Mouse (Mus musculus) hindbrain, embryonic 10.5 days (tissue): ENCODE data around the gene S1pr5. TPM values are rescaled to one million over a fixed set of nuclear protein-coding genes. Genes with fewer than 3 reads are reported as not detected.
"Not testable (repeated sequence)": the region's sequence is repeated elsewhere in the genome, so short reads cannot be mapped to it uniquely, and the experiment has no call there.

Experiments
- DNase-seq: peaks from one replicate; pipeline ENCODE4 v3.0.0-alpha.2; 2017; ENCODE audit warnings: low spot score
- H3K27ac ChIP-seq: fragments of 300-500 bp; sonication (generic); 2 replicates; pipeline ENCODE4 v1.5.1; 2016; ENCODE audit warnings: mild to moderate bottlenecking, moderate library complexity
- H3K27me3 ChIP-seq: fragments of 300-500 bp; sonication (generic); 2 replicates; pipeline ENCODE4 v1.6.1; 2016; ENCODE audit warnings: mild to moderate bottlenecking; ENCODE audit not compliant: poor library complexity, insufficient read depth, severe bottlenecking
- H3K36me3 ChIP-seq: fragments of 300-500 bp; sonication (generic); 2 replicates; pipeline ENCODE4 v1.6.1; 2016; ENCODE audit warnings: mild to moderate bottlenecking, moderate library complexity
- H3K4me1 ChIP-seq: fragments of 300-500 bp; sonication (generic); replicated peaks from 2 replicates; pipeline ENCODE4 v1.6.1; 2016; ENCODE audit warnings: mild to moderate bottlenecking
- H3K4me3 ChIP-seq: fragments of 300-500 bp; sonication (generic); 2 replicates; pipeline ENCODE4 v1.5.1; 2016; ENCODE audit warnings: mild to moderate bottlenecking, moderate library complexity
- H3K9me3 ChIP-seq: fragments of 300-500 bp; sonication (generic); 2 replicates; pipeline ENCODE4 v1.6.1; 2016; ENCODE audit warnings: mild to moderate bottlenecking, moderate library complexity
- WGBS: fragments of 180-500 bp; shearing (Covaris S2); methylation state at CpG from one replicate; pipeline ENCODE4 v1.1.7; 2016; 5-methylcytosine and 5-hydroxymethylcytosine counted together
- polyA plus RNA-seq: library from polyadenylated mRNA; unstranded; fragments of >200 nt; fragmentation: Nextera tagmentation; extraction: Ambion mirVana; gene quantifications from 2 replicates; pipeline ENCODE4 v1.2.1, GENCODE M21; 2016

Gene S1pr5
- 0.20 and 0.35 TPM in 2 replicates for polyA plus RNA-seq

GRCm38 (mm10) chr9:21248326-21248725 is at the start of gene S1pr5:
S1pr5 (minus strand) TSS chr9:21248443.
- peak within 1 kb of the TSS; percentile 34 for H3K4me3 ChIP-seq
- 2% methylated on average over 30 of the region's 30 CpGs for WGBS
- no peak within 1 kb of the TSS for H3K27ac ChIP-seq
- peak; percentile 29 for DNase-seq
- H3K4me1 ChIP-seq, result peaks cover 36% of the 10 kb centered on the region
- H3K27me3 ChIP-seq, result peaks cover 95% of the 10 kb centered on the region
- H3K36me3 ChIP-seq, result no peaks in the 10 kb centered on the region
- H3K9me3 ChIP-seq, result no peaks in the 10 kb centered on the region

- H3K4me3 ChIP-seq, result no peak overlapping the region
- peak overlapping the region; percentile 66 for H3K27ac ChIP-seq
- 91% methylated on average over 3 of the region's 3 CpGs for WGBS
- no peaks in the 10 kb centered on the region for H3K9me3 ChIP-seq
- 0 out of 2 replicates have a peak, but pooled peaks cover 7% of the 10 kb centered on the region for H3K36me3 ChIP-seq
- DNase-seq, result no peak
- H3K4me1 ChIP-seq, result peaks cover 30% of the 10 kb centered on the region
- H3K27me3 ChIP-seq, result no peaks in the 10 kb centered on the region
Observed at GRCm38 (mm10) chr9:21292271-21292670, 44.0 kb upstream of the S1pr5 start.

GRCm38 (mm10) chr9:21291868-21292267 is 43.6 kb upstream of the S1pr5 start:
- H3K36me3 ChIP-seq, DNase-seq, H3K9me3 ChIP-seq, H3K27me3 ChIP-seq: not testable (repeated sequence)
- WGBS, result 26% methylated on average over 7 of the region's 7 CpGs
- Histone ChIP-seq H3K4me1 (peaks cover 34% of the 10 kb centered on the region), H3K4me3 (peak overlapping the region; percentile 88), H3K27ac (peak overlapping the region; percentile 91)

GRCm38 (mm10) chr9:21291022-21291787 is 43.0 kb upstream of the S1pr5 start, which contains the start of gene Cdkn2d:
Cdkn2d (minus strand) TSS chr9:21291407.
- DNase-seq, result peak; percentile 100
- H3K4me1 ChIP-seq, result peaks cover 41% of the 10 kb centered on the region
- H3K27me3 ChIP-seq, result no peaks in the 10 kb centered on the region
- 0 out of 2 replicates have a peak, but pooled peaks cover 7% of the 10 kb centered on the region for H3K36me3 ChIP-seq
- peak within 1 kb of the TSS; percentile 91 for H3K27ac ChIP-seq
- H3K9me3 ChIP-seq, result no peaks in the 10 kb centered on the region
- H3K4me3 ChIP-seq, result peak within 1 kb of the TSS; percentile 88
- WGBS, result under 1% methylated on average over 51 of the region's 51 CpGs

- WGBS, result under 1% methylated on average over 20 of the region's 20 CpGs
- Histone ChIP-seq H3K27me3 (no peaks in the 10 kb centered on the region), H3K27ac (peak overlapping the region; percentile 91), H3K4me1 (peaks cover 41% of the 10 kb centered on the region), H3K9me3 (no peaks in the 10 kb centered on the region), H3K36me3 (peaks cover 11% of the 10 kb centered on the region), H3K4me3 (peak overlapping the region; percentile 88)
- no peak for DNase-seq
Observed at GRCm38 (mm10) chr9:21290589-21290988, 42.3 kb upstream of the S1pr5 start.

DNA sequence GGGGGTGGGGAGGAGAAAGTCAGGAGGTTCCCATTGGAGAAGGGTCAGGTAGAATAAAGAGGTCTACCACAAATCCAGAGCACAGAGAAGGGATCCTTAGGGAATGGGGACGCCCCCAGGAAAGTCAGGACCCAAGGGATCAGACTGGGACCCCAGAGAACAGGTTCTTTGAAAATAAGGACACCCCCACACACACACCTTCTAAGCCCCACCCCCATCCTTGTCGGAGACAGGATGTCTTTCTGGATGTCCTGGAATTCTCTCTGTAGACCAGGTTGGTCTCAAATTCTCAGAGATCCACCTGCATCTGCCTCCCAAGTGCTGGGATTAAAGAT is 41.1 kb upstream of the S1pr5 start:
- Histone ChIP-seq H3K4me1 (peaks cover 41% of the 10 kb centered on the region), H3K9me3 (no peaks in the 10 kb centered on the region), H3K4me3 (peak overlapping the region; percentile 88), H3K36me3 (peaks cover 24% of the 10 kb centered on the region), H3K27me3 (no peaks in the 10 kb centered on the region), H3K27ac (no peak overlapping the region; the same call in 1 of the 2 replicates)
- DNase-seq, result no peak
- 74% methylated on average over 2 of the region's 2 CpGs for WGBS

DNA sequence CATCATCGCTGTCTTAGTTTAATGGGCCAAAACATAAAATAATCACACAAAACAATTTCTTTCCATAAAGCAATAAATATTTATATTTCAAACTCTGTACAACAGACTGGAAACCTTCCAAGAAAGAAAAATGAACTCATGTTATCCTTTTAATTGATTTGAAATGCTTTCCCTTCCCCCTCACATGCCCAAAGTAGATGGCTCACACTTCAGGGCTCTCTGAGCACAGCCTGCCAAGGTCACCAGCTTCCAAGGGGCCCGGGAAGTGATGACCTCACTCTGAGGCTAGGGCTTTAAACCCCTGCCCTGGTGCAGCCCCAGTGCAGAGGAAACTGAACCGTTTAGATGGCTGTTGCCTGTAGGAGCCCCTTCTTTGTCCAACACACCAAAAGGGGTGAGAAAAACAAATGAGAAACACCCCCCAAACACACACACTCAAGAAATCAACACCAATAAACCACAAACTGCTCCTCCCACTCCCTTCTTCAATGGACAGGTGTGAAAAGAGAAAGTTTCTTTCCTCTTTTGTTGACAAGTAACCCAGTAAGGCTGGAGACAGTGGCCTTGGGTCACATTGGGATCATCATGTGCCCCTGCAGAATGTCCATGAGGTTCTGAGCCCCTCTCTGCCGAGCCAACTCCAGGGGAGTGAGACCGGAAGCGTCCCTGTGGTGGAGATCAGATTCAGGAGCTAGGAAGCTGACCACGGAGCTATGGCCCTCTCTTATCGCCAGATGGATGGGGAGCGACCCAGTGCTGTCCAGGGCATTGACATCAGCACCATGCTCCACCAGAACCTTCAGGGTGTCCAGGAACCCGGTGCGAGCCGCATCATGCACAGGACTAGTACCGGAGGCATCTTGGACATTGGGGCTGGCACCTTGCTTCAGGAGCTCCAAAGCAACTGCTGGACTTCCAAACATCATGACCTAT is 40.4 kb upstream of the S1pr5 start:
- DNase-seq, result no peak
- H3K4me1 ChIP-seq, result peaks cover 41% of the 10 kb centered on the region
- no peaks in the 10 kb centered on the region for H3K9me3 ChIP-seq
- H3K27ac ChIP-seq, result peak overlapping the region; percentile 91
- peaks cover 30% of the 10 kb centered on the region for H3K36me3 ChIP-seq
- WGBS, result 81% methylated on average over 13 of the region's 13 CpGs
- H3K4me3 ChIP-seq, result peak overlapping the region; percentile 88
- H3K27me3 ChIP-seq, result no peaks in the 10 kb centered on the region

- H3K9me3 ChIP-seq, result no peaks in the 10 kb centered on the region
- no peaks in the 10 kb centered on the region for H3K27me3 ChIP-seq
- peaks cover 41% of the 10 kb centered on the region for H3K4me1 ChIP-seq
- H3K4me3 ChIP-seq, result peak within 1 kb of the TSS; percentile 88
- peak within 1 kb of the TSS; percentile 91 for H3K27ac ChIP-seq
- peak; percentile 96 for DNase-seq
- peaks cover 35% of the 10 kb centered on the region for H3K36me3 ChIP-seq
- 1% methylated on average over 59 of the region's 59 CpGs for WGBS
Observed at GRCm38 (mm10) chr9:21287571-21288402, 39.5 kb upstream of the S1pr5 start, which contains the start of gene Kri1. Kri1 (minus strand) TSS chr9:21287969.

DNA sequence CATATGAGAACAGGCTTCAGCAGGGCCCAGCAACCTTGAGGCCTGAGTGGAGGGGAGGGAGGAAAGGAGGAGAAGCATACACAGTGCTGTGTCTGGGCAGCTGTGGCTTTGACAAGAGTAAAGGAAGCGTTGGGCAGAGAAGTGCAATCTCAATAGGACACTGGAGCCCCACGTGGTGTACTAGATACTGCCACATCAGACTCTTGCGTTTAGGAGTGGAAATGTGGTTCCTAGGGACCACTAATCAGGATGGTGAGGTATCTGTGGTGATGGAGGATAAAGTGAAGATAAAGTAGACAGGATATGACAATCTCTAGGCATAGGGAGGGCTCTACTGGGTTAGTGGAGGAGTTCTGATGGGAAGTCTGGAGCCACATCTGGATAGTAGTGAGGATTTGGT is 38.5 kb upstream of the S1pr5 start:
- Histone ChIP-seq H3K27me3 (no peaks in the 10 kb centered on the region), H3K4me3 (peak overlapping the region; percentile 88), H3K27ac (no peak overlapping the region; the same call in 1 of the 2 replicates), H3K9me3 (no peaks in the 10 kb centered on the region), H3K4me1 (peaks cover 41% of the 10 kb centered on the region), H3K36me3 (peaks cover 46% of the 10 kb centered on the region)
- 69% methylated on average over 3 of the region's 3 CpGs for WGBS
- no peak for DNase-seq

DNA sequence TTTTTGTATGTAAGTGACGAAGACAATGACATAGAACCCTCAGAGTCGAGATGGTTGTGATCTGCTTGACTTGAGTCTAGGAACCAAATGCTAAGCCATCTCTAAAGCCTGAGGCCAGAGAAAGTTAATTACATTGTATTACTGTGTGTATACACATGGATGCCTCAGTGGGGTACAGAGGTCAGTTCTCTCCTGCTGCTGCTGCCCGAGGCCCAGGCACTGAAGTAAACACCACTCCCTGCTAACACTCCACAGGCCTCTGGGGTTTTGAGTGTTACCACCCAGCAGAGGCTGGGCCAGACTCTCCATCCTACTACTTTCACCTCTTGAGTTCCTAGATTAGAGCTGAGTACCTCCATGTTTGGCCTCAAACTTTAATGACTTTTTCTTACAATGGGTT is 35.8 kb upstream of the S1pr5 start:
- Histone ChIP-seq H3K9me3 (no peaks in the 10 kb centered on the region), H3K27me3 (no peaks in the 10 kb centered on the region), H3K4me1 (peaks cover 25% of the 10 kb centered on the region), H3K27ac (no peak overlapping the region), H3K36me3 (peaks cover 70% of the 10 kb centered on the region), H3K4me3 (no peak overlapping the region)
- 87% methylated on average over 3 of the region's 3 CpGs for WGBS
- DNase-seq, result no peak

DNA sequence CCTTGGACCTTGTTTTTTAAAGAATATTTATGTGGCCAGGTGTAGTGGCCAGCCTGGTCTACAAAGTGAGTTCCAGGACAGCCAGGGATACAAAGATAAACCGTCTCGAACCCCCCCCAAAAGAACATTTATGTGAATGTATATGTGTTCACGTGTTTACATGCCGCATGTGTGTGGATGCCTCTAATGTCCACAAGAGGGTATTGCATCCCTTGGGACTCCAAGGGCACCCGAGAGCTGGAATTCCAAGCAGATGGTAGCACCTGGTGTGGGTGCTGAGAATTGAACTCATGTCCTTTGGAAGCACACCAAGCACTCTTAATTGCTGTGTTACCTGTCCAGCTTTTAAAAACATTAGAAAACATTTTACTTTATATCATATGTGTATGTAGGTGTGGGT is 35.3 kb upstream of the S1pr5 start:
- Histone ChIP-seq H3K36me3 (peaks cover 70% of the 10 kb centered on the region), H3K27me3 (no peaks in the 10 kb centered on the region), H3K9me3 (no peaks in the 10 kb centered on the region), H3K27ac (no peak overlapping the region), H3K4me3 (no peak overlapping the region), H3K4me1 (peaks cover 21% of the 10 kb centered on the region)
- DNase-seq, result no peak
- WGBS, result 94% methylated on average over 5 of the region's 5 CpGs

- DNase-seq, result no peak
- Histone ChIP-seq H3K4me3 (no peak overlapping the region), H3K4me1 (no peaks in the 10 kb centered on the region), H3K27me3 (no peaks in the 10 kb centered on the region), H3K9me3 (no peaks in the 10 kb centered on the region), H3K27ac (no peak overlapping the region), H3K36me3 (peaks cover 99% of the 10 kb centered on the region)
- WGBS, result 95% methylated on average over 5 of the region's 5 CpGs
Observed at GRCm38 (mm10) chr9:21277776-21278175, 29.5 kb upstream of the S1pr5 start.
